Mouse (Mus musculus): ENCODE data around the gene Olfr1410. TPM values are rescaled to one million over a fixed set of nuclear protein-coding genes. Genes with fewer than 3 reads are reported as not detected.

Olfr1410 gene
- polyA plus RNA-seq, 1 experiment: not detected

- TF ChIP-seq POLR2A (IDR thresholded peaks at IDR 0.05; ENCODE audit: borderline replicate concordance, extremely low read depth, insufficient read depth, insufficient read length, poor library complexity, severe bottlenecking): peak; percentile 32; the same call in 1 of the 2 replicates
- no peak for TF ChIP-seq CTCF (IDR thresholded peaks at IDR 0.05; ENCODE audit: borderline replicate concordance, extremely low read depth, insufficient read depth, insufficient read length)
- peak; percentile 97 for DNase-seq (ENCODE audit: low read depth)
Observed at GRCm38 (mm10) chr1:92641514-92642272, 36.1 kb downstream of the Olfr1410 start, which contains the start of gene Cops9. Gene Cops9, minus strand, starts transcription at chr1:92641985.

- DNase-seq (ENCODE audit: low read depth): no peak
- TF ChIP-seq CTCF (IDR thresholded peaks at IDR 0.05; ENCODE audit: borderline replicate concordance, extremely low read depth, insufficient read depth, insufficient read length) (no peak), POLR2A (IDR thresholded peaks at IDR 0.05; ENCODE audit: borderline replicate concordance, extremely low read depth, insufficient read depth, insufficient read length, poor library complexity, severe bottlenecking) (no peak)
Observed at GRCm38 (mm10) chr1:92643691-92644090, 38.1 kb downstream of the Olfr1410 start.

GRCm38 (mm10) chr1:92644916-92645315, 39.3 kb downstream of the Olfr1410 start:
- no peak for DNase-seq (ENCODE audit: low read depth)
- TF ChIP-seq CTCF (IDR thresholded peaks at IDR 0.05; ENCODE audit: borderline replicate concordance, extremely low read depth, insufficient read depth, insufficient read length) (no peak), POLR2A (IDR thresholded peaks at IDR 0.05; ENCODE audit: borderline replicate concordance, extremely low read depth, insufficient read depth, insufficient read length, poor library complexity, severe bottlenecking) (no peak)

- no peak for DNase-seq (ENCODE audit: low read depth)
- no peak for TF ChIP-seq POLR2A (IDR thresholded peaks at IDR 0.05; ENCODE audit: borderline replicate concordance, extremely low read depth, insufficient read depth, insufficient read length, poor library complexity, severe bottlenecking)
- no peak for TF ChIP-seq CTCF (IDR thresholded peaks at IDR 0.05; ENCODE audit: borderline replicate concordance, extremely low read depth, insufficient read depth, insufficient read length)
Observed at GRCm38 (mm10) chr1:92646111-92646510, 40.5 kb downstream of the Olfr1410 start.

GRCm38 (mm10) chr1:92646601-92647000, 41.0 kb downstream of the Olfr1410 start:
- no peak for DNase-seq (ENCODE audit: low read depth)
- TF ChIP-seq POLR2A (IDR thresholded peaks at IDR 0.05; ENCODE audit: borderline replicate concordance, extremely low read depth, insufficient read depth, insufficient read length, poor library complexity, severe bottlenecking) (no peak), CTCF (IDR thresholded peaks at IDR 0.05; ENCODE audit: borderline replicate concordance, extremely low read depth, insufficient read depth, insufficient read length) (no peak)

- no peak for DNase-seq (ENCODE audit: low read depth)
- TF ChIP-seq POLR2A (IDR thresholded peaks at IDR 0.05; ENCODE audit: borderline replicate concordance, extremely low read depth, insufficient read depth, insufficient read length, poor library complexity, severe bottlenecking) (no peak), CTCF (IDR thresholded peaks at IDR 0.05; ENCODE audit: borderline replicate concordance, extremely low read depth, insufficient read depth, insufficient read length) (no peak)
Observed at GRCm38 (mm10) chr1:92647026-92647425, 41.4 kb downstream of the Olfr1410 start.

- TF ChIP-seq POLR2A (IDR thresholded peaks at IDR 0.05; ENCODE audit: borderline replicate concordance, extremely low read depth, insufficient read depth, insufficient read length, poor library complexity, severe bottlenecking) (no peak), CTCF (IDR thresholded peaks at IDR 0.05; ENCODE audit: borderline replicate concordance, extremely low read depth, insufficient read depth, insufficient read length) (peak; percentile 93)
- peak; percentile 87 for DNase-seq (ENCODE audit: low read depth)
Observed at GRCm38 (mm10) chr1:92647752-92648151, 42.2 kb downstream of the Olfr1410 start.

GRCm38 (mm10) chr1:92648197-92648596, 42.6 kb downstream of the Olfr1410 start:
- TF ChIP-seq CTCF (IDR thresholded peaks at IDR 0.05; ENCODE audit: borderline replicate concordance, extremely low read depth, insufficient read depth, insufficient read length): no peak
- no peak for TF ChIP-seq POLR2A (IDR thresholded peaks at IDR 0.05; ENCODE audit: borderline replicate concordance, extremely low read depth, insufficient read depth, insufficient read length, poor library complexity, severe bottlenecking)
- DNase-seq (ENCODE audit: low read depth): no peak

- peak; percentile 86 for DNase-seq (ENCODE audit: low read depth)
- peak; percentile 89 for TF ChIP-seq CTCF (IDR thresholded peaks at IDR 0.05; ENCODE audit: borderline replicate concordance, extremely low read depth, insufficient read depth, insufficient read length)
- no peak for TF ChIP-seq POLR2A (IDR thresholded peaks at IDR 0.05; ENCODE audit: borderline replicate concordance, extremely low read depth, insufficient read depth, insufficient read length, poor library complexity, severe bottlenecking)
Observed at GRCm38 (mm10) chr1:92648673-92649072, 43.1 kb downstream of the Olfr1410 start, which contains the start of gene Otos. Gene Otos, minus strand, starts transcription at chr1:92648841.

GRCm38 (mm10) chr1:92651467-92651866, 45.9 kb downstream of the Olfr1410 start:
- peak; percentile 22 for DNase-seq (ENCODE audit: low read depth)
- no peak for TF ChIP-seq POLR2A (IDR thresholded peaks at IDR 0.05; ENCODE audit: borderline replicate concordance, extremely low read depth, insufficient read depth, insufficient read length, poor library complexity, severe bottlenecking)
- no peak for TF ChIP-seq CTCF (IDR thresholded peaks at IDR 0.05; ENCODE audit: borderline replicate concordance, extremely low read depth, insufficient read depth, insufficient read length)

GRCm38 (mm10) chr1:92653179-92653578, 47.6 kb downstream of the Olfr1410 start:
- TF ChIP-seq CTCF (IDR thresholded peaks at IDR 0.05; ENCODE audit: borderline replicate concordance, extremely low read depth, insufficient read depth, insufficient read length) (no peak), POLR2A (IDR thresholded peaks at IDR 0.05; ENCODE audit: borderline replicate concordance, extremely low read depth, insufficient read depth, insufficient read length, poor library complexity, severe bottlenecking) (no peak)
- DNase-seq (ENCODE audit: low read depth): no peak

GRCm38 (mm10) chr1:92654676-92655075, 49.1 kb downstream of the Olfr1410 start:
- no peak for TF ChIP-seq POLR2A (IDR thresholded peaks at IDR 0.05; ENCODE audit: borderline replicate concordance, extremely low read depth, insufficient read depth, insufficient read length, poor library complexity, severe bottlenecking)
- TF ChIP-seq CTCF (IDR thresholded peaks at IDR 0.05; ENCODE audit: borderline replicate concordance, extremely low read depth, insufficient read depth, insufficient read length): no peak

More at GRCm38 (mm10) chr1:92654676-92655075, 49.1 kb downstream of the Olfr1410 start:
- DNase-seq (ENCODE audit: low read depth): no peak

All from brain, embryonic 14.5 days (tissue).